Mouse (Mus musculus) adrenal gland, adult 2 months (tissue): ENCODE measurements around the gene Olfr985. TPM values are rescaled to one million over a fixed set of nuclear protein-coding genes. Genes with fewer than 3 reads are reported as not detected.
A peak's percentile ranks its signal among the peaks of the same experiment; 100 is the strongest.

Experiments
- DNase-seq: peaks from one replicate; pipeline ENCODE4 v3.0.0; 2021
- long read RNA-seq: library from polyadenylated mRNA; stranded (forward); transcript quantifications from one replicate; pipeline ENCODE4 v2.0.0, GENCODE M21; 2021
- polyA plus RNA-seq: library from polyadenylated mRNA; depleted of rRNA; stranded (reverse); fragments of >200 nt; gene quantifications from 2 replicates; pipeline ENCODE4 v1.2.3, GENCODE M21; 2012; rRNA removed
- total RNA-seq, 2 experiments: library from RNA; stranded (reverse); gene quantifications; 2 replicates each; pipeline ENCODE4 v1.2.3; 2021

Olfr985 gene
- total RNA-seq (not detected), polyA plus RNA-seq (not detected in 2 replicates)
- long read RNA-seq: 0 reads

GRCm38 (mm10) chr9:40130084-40130483 lies at the start of gene Olfr985:
TSS of gene Olfr985 (minus strand) at chr9:40130184.
- DNase-seq: no peak

- no peak for DNase-seq
Observed at GRCm38 (mm10) chr9:40177017-40177416, 47.0 kb upstream of the Olfr985 start.

- DNase-seq: no peak
Observed at GRCm38 (mm10) chr9:40166446-40166845, 36.5 kb upstream of the Olfr985 start.

GRCm38 (mm10) chr9:40155118-40155644 lies 25.2 kb upstream of the Olfr985 start:
- DNase-seq: no peak

- DNase-seq: no peak
Observed at GRCm38 (mm10) chr9:40141544-40141943, 11.6 kb upstream of the Olfr985 start.

- peak; percentile 20 for DNase-seq
Observed at GRCm38 (mm10) chr9:40139484-40139883, 9.5 kb upstream of the Olfr985 start.

GRCm38 (mm10) chr9:40136987-40137688 lies 7.2 kb upstream of the Olfr985 start:
- no peak for DNase-seq

- DNase-seq: peak; percentile 50
Observed at GRCm38 (mm10) chr9:40130556-40130955, 572 bp upstream of the Olfr985 start.

GRCm38 (mm10) chr9:40117287-40117659 lies 12.7 kb downstream of the Olfr985 start:
- DNase-seq: no peak

- DNase-seq: peak; percentile 68
Observed at GRCm38 (mm10) chr9:40116645-40117286, 13.2 kb downstream of the Olfr985 start.

- DNase-seq: no peak
Observed at GRCm38 (mm10) chr9:40114106-40114505, 15.9 kb downstream of the Olfr985 start, which contains the start of gene Olfr984. TSS of gene Olfr984 (minus strand) at chr9:40114206.

- no peak for DNase-seq
Observed at GRCm38 (mm10) chr9:40094769-40095168, 35.2 kb downstream of the Olfr985 start.

GRCm38 (mm10) chr9:40093495-40093894 lies 36.5 kb downstream of the Olfr985 start, which contains the start of gene Olfr983:
TSS of gene Olfr983 (minus strand) at chr9:40093595.
- DNase-seq: no peak

Other genes starting within 250 kb of the Olfr985 start
- not detected for gene Olfr229, start 222.8 kb downstream of the Olfr985 start, total RNA-seq
- gene Olfr229, start 222.8 kb downstream of the Olfr985 start, polyA plus RNA-seq: not detected in 2 replicates
- gene Olfr974, start 192.7 kb downstream of the Olfr985 start, total RNA-seq: not detected
- gene Olfr974, start 192.7 kb downstream of the Olfr985 start, polyA plus RNA-seq: not detected in 2 replicates
- gene Olfr975, start 178.1 kb downstream of the Olfr985 start, total RNA-seq: under 1 TPM in 1 of 2 experiments, not detected in 1; 0.10 TPM
- gene Olfr975, start 178.1 kb downstream of the Olfr985 start, polyA plus RNA-seq: not detected in 2 replicates
- not detected for gene Olfr976, start 169.1 kb downstream of the Olfr985 start, total RNA-seq
- gene Olfr976, start 169.1 kb downstream of the Olfr985 start, polyA plus RNA-seq: not detected in 2 replicates
- gene Olfr978, start 138.1 kb downstream of the Olfr985 start, total RNA-seq: not detected
- not detected in 2 replicates for gene Olfr978, start 138.1 kb downstream of the Olfr985 start, polyA plus RNA-seq
- gene Olfr979, start 126.7 kb downstream of the Olfr985 start, total RNA-seq: not detected
- gene Olfr979, start 126.7 kb downstream of the Olfr985 start, polyA plus RNA-seq: not detected in 2 replicates
- gene Olfr980, start 120.6 kb downstream of the Olfr985 start, total RNA-seq: not detected
- not detected in 2 replicates for gene Olfr980, start 120.6 kb downstream of the Olfr985 start, polyA plus RNA-seq
- gene Olfr981, start 108.7 kb downstream of the Olfr985 start, total RNA-seq: not detected
- not detected in 2 replicates for gene Olfr981, start 108.7 kb downstream of the Olfr985 start, polyA plus RNA-seq
- gene Olfr982, start 56.4 kb downstream of the Olfr985 start, total RNA-seq: not detected
- not detected in 2 replicates for gene Olfr982, start 56.4 kb downstream of the Olfr985 start, polyA plus RNA-seq
- gene Olfr983, start 36.6 kb downstream of the Olfr985 start, total RNA-seq: not detected
- not detected in 2 replicates for gene Olfr983, start 36.6 kb downstream of the Olfr985 start, polyA plus RNA-seq
- not detected for gene Olfr984, start 16.0 kb downstream of the Olfr985 start, total RNA-seq
- not detected in 2 replicates for gene Olfr984, start 16.0 kb downstream of the Olfr985 start, polyA plus RNA-seq
- gene Tmem225, start 17.9 kb upstream of the Olfr985 start, total RNA-seq: not detected
- gene Tmem225, start 17.9 kb upstream of the Olfr985 start, polyA plus RNA-seq: not detected in 2 replicates
- not detected for gene Olfr986, start 50.7 kb upstream of the Olfr985 start, total RNA-seq
- gene Olfr986, start 50.7 kb upstream of the Olfr985 start, polyA plus RNA-seq: not detected in 2 replicates
- gene Zfp202, start 62.1 kb upstream of the Olfr985 start, total RNA-seq: 1 to 10 TPM; 4.6 to 5.0 TPM
- 0.81 and 1.5 TPM in 2 replicates for gene Zfp202, start 62.1 kb upstream of the Olfr985 start, polyA plus RNA-seq
- gene Scn3b, start 139.0 kb upstream of the Olfr985 start, total RNA-seq: 1 to 10 TPM; 5.2 to 8.3 TPM
- gene Scn3b, start 139.0 kb upstream of the Olfr985 start, polyA plus RNA-seq: 0.88 and 0.90 TPM in 2 replicates